Mouse (Mus musculus): ENCODE data around the gene Mbtps2.

GRCm38 (mm10) chrX:157630341-157630740 is 31.8 kb upstream of the Mbtps2 start:
- no peak for TF ChIP-seq POLR2A (IDR thresholded peaks at IDR 0.05; ENCODE audit: low read depth, low read length)
- no peak for TF ChIP-seq CTCF (IDR thresholded peaks at IDR 0.05; ENCODE audit: borderline replicate concordance, insufficient read depth, low read length)

Measured in embryonic fibroblast, embryonic 13.5 days (primary cell).